Mouse (Mus musculus): ENCODE measurements at regions not wholly inside any gene's neighbourhood (a gene's known extent, or its start where the extent isn't known, plus 50 kb on each side); places are given as distances from the start of the nearest gene placed in this dataset.

- H3K9me3 ChIP-seq, result no peaks in the 10 kb centered on the region
- 88% methylated on average over 1 of the region's 1 CpGs for WGBS
- ATAC-seq (ENCODE audit: insufficient number of reproducible peaks, insufficient read depth, low FRiP score, low TSS enrichment), result no peak
Measured at GRCm38 (mm10) chr5:44319626-44320025, 93.2 kb upstream of the Tapt1 start.

GRCm38 (mm10) chr5:44306769-44307557 lies 80.5 kb upstream of the Tapt1 start:
- H3K9me3 ChIP-seq, result no peaks in the 10 kb centered on the region
- H3K9ac ChIP-seq, result no peak overlapping the region
- 0 out of 2 replicates have a peak overlapping the region, but pooled peaks have one; percentile 18 for H3K4me2 ChIP-seq (replicated peaks)
- WGBS, result 17% methylated on average over 14 of the region's 16 CpGs
- H3K4me1 ChIP-seq, result no peaks in the 10 kb centered on the region
- ATAC-seq (ENCODE audit: insufficient number of reproducible peaks, insufficient read depth, low FRiP score, low TSS enrichment), result no peak
- no peaks in the 10 kb centered on the region for H3K36me3 ChIP-seq
- no peak overlapping the region for H3K27ac ChIP-seq
- H3K4me3 ChIP-seq, result no peak overlapping the region
- H3K27me3 ChIP-seq, result no peaks in the 10 kb centered on the region

More at GRCm38 (mm10) chr5:44319626-44320025, 93.2 kb upstream of the Tapt1 start:
- Histone ChIP-seq H3K4me2 (replicated peaks) (no peak overlapping the region), H3K36me3 (no peaks in the 10 kb centered on the region), H3K4me3 (no peak overlapping the region), H3K9ac (no peak overlapping the region), H3K4me1 (no peaks in the 10 kb centered on the region), H3K27ac (no peak overlapping the region), H3K27me3 (no peaks in the 10 kb centered on the region)

GRCm38 (mm10) chr5:44303886-44304855 lies 77.7 kb upstream of the Tapt1 start:
- no peak overlapping the region for H3K27ac ChIP-seq
- no peak overlapping the region for H3K9ac ChIP-seq
- H3K9me3 ChIP-seq, result no peaks in the 10 kb centered on the region
- H3K36me3 ChIP-seq, result no peaks in the 10 kb centered on the region
- peak overlapping the region; percentile 31 for H3K4me2 ChIP-seq (replicated peaks)
- no peaks in the 10 kb centered on the region for H3K4me1 ChIP-seq
- ATAC-seq (ENCODE audit: insufficient number of reproducible peaks, insufficient read depth, low FRiP score, low TSS enrichment), result 0 out of 2 replicates have a peak, but pooled peaks have one; percentile 41
- 27% methylated on average over 14 of the region's 14 CpGs for whole genome bisulfite sequencing
- H3K27me3 ChIP-seq, result no peaks in the 10 kb centered on the region
- H3K4me3 ChIP-seq, result no peak overlapping the region

GRCm38 (mm10) chr5:44284384-44284783 lies 58.0 kb upstream of the Tapt1 start:
- ATAC-seq (ENCODE audit: insufficient number of reproducible peaks, insufficient read depth, low FRiP score, low TSS enrichment), result no peak
- no peak overlapping the region for H3K9ac ChIP-seq
- 9% methylated on average over 5 of the region's 5 CpGs for WGBS
- H3K4me2 ChIP-seq (replicated peaks), result no peak overlapping the region
- H3K9me3 ChIP-seq, result no peaks in the 10 kb centered on the region
- no peak overlapping the region for H3K27ac ChIP-seq
- no peak overlapping the region for H3K4me3 ChIP-seq
- no peaks in the 10 kb centered on the region for H3K27me3 ChIP-seq
- H3K4me1 ChIP-seq, result no peaks in the 10 kb centered on the region
- H3K36me3 ChIP-seq, result no peaks in the 10 kb centered on the region

Measured in embryonic facial prominence, embryonic 12.5 days (tissue).